Mouse (Mus musculus) liver, adult 2 months (tissue): ENCODE measurements around the gene Bag3. TPM values are rescaled to one million over a fixed set of nuclear protein-coding genes. Genes with fewer than 3 reads are reported as not detected.

Experiments
- DNase-seq: peaks from one replicate; pipeline ENCODE4 v3.0.0-alpha.2; 2011; ENCODE audit warnings: low read depth, low spot score; ENCODE audit errors: extremely low read depth
- H3K27ac ChIP-seq: fragments of 200-500 bp; replicated peaks from 2 replicates; pipeline ENCODE4 v1.5.1; 2012; ENCODE audit warnings: low read depth, mild to moderate bottlenecking, control low read depth, inconsistent platforms, low read length; ENCODE audit not compliant: insufficient read depth
- H3K27me3 ChIP-seq: fragments of 200-500 bp; 2 replicates; pipeline ENCODE4 v1.6.1; 2012; ENCODE audit warnings: mild to moderate bottlenecking, moderate library complexity, low read length, inconsistent platforms; ENCODE audit not compliant: control insufficient read depth, insufficient read depth
- H3K36me3 ChIP-seq: fragments of 200-500 bp; 2 replicates; pipeline ENCODE4 v1.6.1; 2012; ENCODE audit warnings: low read length, inconsistent platforms; ENCODE audit not compliant: control insufficient read depth, insufficient read depth
- H3K4me1 ChIP-seq: fragments of 200-500 bp; 2 replicates; pipeline ENCODE4 v1.6.1; 2011; ENCODE audit warnings: low read length; ENCODE audit not compliant: control insufficient read depth, insufficient read depth
- H3K4me3 ChIP-seq: fragments of 200-500 bp; 2 replicates; pipeline ENCODE4 v1.5.1; 2011; ENCODE audit warnings: low read depth, mild to moderate bottlenecking, control low read depth, low read length, moderate library complexity; ENCODE audit not compliant: insufficient read depth
- H3K79me2 ChIP-seq: fragments of 200-500 bp; 2 replicates; pipeline ENCODE4 v1.6.1; 2012; ENCODE audit warnings: inconsistent platforms, mild to moderate bottlenecking, low read length, moderate library complexity; ENCODE audit not compliant: control insufficient read depth, insufficient read depth
- H3K9ac ChIP-seq: fragments of 200-500 bp; 2 replicates; pipeline ENCODE4 v1.6.1; 2012; ENCODE audit warnings: low read depth, mild to moderate bottlenecking, control low read depth, inconsistent platforms, low read length
- CTCF ChIP-seq: fragments of 200-500 bp; IDR thresholded peaks from 2 replicates; pipeline ENCODE4 v1.5.1; 2011; ENCODE audit warnings: low read depth, low read length, control low read depth
- POLR2A ChIP-seq: fragments of 200-500 bp; IDR thresholded peaks from 2 replicates; pipeline ENCODE4 v1.6.1; 2011; ENCODE audit warnings: low read length, control low read depth; ENCODE audit not compliant: insufficient read depth; ENCODE audit errors: extremely low read depth
- WGBS: fragments of 180-500 bp; shearing (Covaris S2); methylation state at CpG from one replicate; pipeline ENCODE4 v1.1.7; 2018; 5-methylcytosine and 5-hydroxymethylcytosine counted together
- polyA plus RNA-seq: library from polyadenylated mRNA; depleted of rRNA; stranded (reverse); fragments of >200 nt; gene quantifications from 2 replicates; pipeline ENCODE4 v1.2.3, GENCODE M21; 2012; rRNA removed
- total RNA-seq: library from RNA; depleted of rRNA; stranded (reverse); fragments of >200 nt; gene quantifications from 2 replicates; pipeline ENCODE4 v1.2.3, GENCODE M21; 2014; rRNA removed

Gene Bag3
- total RNA-seq (3.4 and 4.7 TPM in 2 replicates), polyA plus RNA-seq (25.8 and 30.3 TPM in 2 replicates)

DNA sequence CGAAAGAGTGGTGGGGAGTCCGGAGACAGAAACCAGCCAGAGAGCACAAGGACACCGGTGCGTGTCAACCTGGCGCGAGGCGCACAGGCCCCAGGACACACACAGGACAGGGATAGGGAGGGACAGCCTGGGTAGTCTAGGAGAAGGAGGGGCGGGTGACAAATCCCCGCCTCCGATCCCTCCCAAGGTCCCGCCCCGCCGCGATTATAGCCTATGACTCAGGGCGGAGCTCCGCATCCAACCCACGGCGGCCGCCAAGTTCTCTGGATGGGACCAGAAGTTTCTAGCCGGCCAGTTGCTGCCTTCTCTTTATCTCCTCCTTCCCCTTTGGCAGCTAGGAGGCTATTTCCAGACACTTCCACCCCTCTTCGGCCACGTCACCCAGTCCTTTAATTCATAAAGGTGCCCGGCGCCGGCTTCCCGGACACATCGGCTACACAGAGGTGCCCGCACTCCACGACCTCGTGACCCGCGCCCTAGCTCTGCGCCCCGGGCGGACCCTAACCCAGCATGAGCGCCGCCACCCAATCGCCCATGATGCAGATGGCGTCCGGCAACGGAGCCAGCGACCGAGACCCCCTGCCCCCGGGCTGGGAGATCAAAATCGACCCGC, at the start of gene Bag3:
Bag3 (plus strand) TSS at position 268 of the 613 bp plus-strand sequence.
- peak; percentile 94 for DNase-seq
- Histone ChIP-seq H3K4me1 (peaks cover 14% of the 10 kb centered on the region; the same call in 1 of the 2 replicates), H3K79me2 (peaks cover 17% of the 10 kb centered on the region), H3K9ac (peak within 1 kb of the TSS; percentile 99), H3K27me3 (no peaks in the 10 kb centered on the region), H3K27ac (peak within 1 kb of the TSS; percentile 99), H3K36me3 (no peaks in the 10 kb centered on the region), H3K4me3 (peak within 1 kb of the TSS; percentile 94)
- under 1% methylated on average over 46 of the region's 46 CpGs for WGBS
- peak; percentile 90 for TF ChIP-seq POLR2A
- TF ChIP-seq CTCF, result no peak

DNA sequence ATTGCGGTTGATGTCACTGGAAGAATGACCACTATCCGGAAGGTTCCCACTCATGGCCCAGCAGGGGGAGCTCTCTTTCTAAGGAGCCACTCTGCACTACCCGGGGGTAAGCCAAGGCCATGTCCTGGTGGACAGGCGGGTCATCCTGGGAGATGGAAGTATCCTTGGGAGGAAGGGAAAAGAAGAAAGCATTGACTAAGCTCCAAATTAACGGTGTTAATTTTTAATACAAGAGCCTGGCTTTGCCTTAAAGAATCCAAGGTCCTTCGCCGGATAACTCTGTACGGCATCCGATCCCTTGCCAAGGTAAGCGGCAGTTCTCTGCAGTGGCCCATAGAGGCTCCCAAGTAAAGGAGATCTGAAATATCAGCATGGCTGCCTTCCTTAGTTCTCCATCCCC, 49.1 kb upstream of the Bag3 start:
- Histone ChIP-seq H3K27me3 (no peaks in the 10 kb centered on the region), H3K27ac (no peak overlapping the region), H3K79me2 (no peaks in the 10 kb centered on the region), H3K4me3 (no peak overlapping the region), H3K9ac (no peak overlapping the region), H3K4me1 (peaks cover 2% of the 10 kb centered on the region), H3K36me3 (no peaks in the 10 kb centered on the region)
- peak; percentile 62 for DNase-seq
- peak; percentile 85 for TF ChIP-seq CTCF
- no peak for TF ChIP-seq POLR2A
- WGBS, result 54% methylated on average over 10 of the region's 10 CpGs

DNA sequence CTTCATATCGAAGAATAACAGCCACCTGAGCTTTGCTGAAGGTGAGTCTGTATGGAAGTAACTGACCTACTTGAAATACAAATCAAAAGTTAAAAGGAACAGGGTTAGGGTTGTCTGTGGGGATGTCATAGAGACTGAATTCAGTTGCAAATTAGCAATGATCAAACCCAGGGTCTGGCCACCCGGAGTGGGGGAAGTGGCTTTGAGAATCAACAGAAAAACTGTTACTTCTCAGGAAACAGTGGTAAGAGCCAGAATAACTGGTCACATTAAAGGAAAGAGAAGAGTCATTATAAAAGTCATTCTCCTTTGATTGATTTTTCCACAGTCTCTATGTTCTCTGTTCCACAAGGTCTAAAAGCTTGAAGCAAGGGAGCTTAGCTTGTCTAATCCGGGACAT, 34.4 kb upstream of the Bag3 start:
- Histone ChIP-seq H3K4me1 (no peaks in the 10 kb centered on the region), H3K4me3 (no peak overlapping the region), H3K9ac (no peak overlapping the region), H3K79me2 (no peaks in the 10 kb centered on the region), H3K27ac (no peak overlapping the region), H3K36me3 (no peaks in the 10 kb centered on the region), H3K27me3 (no peaks in the 10 kb centered on the region)
- DNase-seq, result no peak
- WGBS, result 95% methylated on average over 3 of the region's 3 CpGs
- TF ChIP-seq CTCF (no peak), POLR2A (no peak)

DNA sequence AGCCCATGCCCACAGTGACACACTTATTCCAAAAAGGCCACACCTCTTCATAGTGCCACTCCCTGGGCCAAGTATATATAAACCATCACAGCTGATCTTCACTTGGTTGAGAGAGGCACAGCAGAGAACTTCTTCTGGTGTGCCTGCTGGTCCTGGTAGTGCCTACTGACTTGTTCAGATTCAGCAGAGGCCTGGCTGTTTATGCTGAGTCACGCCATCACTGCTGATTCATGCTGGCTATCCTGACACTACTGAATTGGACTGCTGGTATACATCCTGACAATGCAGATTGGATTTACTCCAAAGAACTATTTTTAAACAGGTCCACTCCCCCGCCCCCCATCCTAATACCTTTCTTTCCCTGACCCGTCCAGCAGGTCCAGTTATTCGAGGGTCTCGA, 28.9 kb upstream of the Bag3 start:
- Histone ChIP-seq H3K4me1 (no peaks in the 10 kb centered on the region), H3K27ac (no peak overlapping the region), H3K36me3 (no peaks in the 10 kb centered on the region), H3K27me3 (no peaks in the 10 kb centered on the region), H3K4me3 (no peak overlapping the region), H3K79me2 (no peaks in the 10 kb centered on the region), H3K9ac (no peak overlapping the region)
- 93% methylated on average over 5 of the region's 5 CpGs for WGBS
- TF ChIP-seq POLR2A, result no peak
- TF ChIP-seq CTCF, result no peak
- no peak for DNase-seq

DNA sequence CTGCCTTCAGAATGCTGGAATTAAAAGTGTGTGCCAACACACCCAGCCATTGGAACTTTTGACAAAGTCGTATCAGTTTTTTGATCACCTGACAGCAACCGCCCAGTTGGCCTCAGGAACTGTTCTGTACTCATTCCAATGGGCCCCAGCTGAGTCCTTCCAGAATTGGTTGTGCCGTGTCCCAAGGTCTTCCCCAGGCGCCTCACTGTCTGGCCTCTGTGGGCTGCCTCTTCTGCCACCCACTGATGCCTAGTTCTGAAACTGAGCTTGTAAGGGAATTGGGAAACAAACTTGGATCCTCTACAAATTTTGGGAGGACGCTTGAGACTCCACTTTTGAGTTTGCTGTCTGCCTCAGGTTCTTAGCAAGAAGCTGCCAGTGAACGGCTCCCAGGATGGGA, 23.6 kb upstream of the Bag3 start:
- WGBS, result 80% methylated on average over 6 of the region's 6 CpGs

GRCm38 (mm10) chr7:128504091-128504490, 19.3 kb upstream of the Bag3 start:
- no peaks in the 10 kb centered on the region for H3K36me3 ChIP-seq
- no peak for TF ChIP-seq POLR2A
- TF ChIP-seq CTCF, result no peak
- no peaks in the 10 kb centered on the region for H3K4me1 ChIP-seq
- H3K4me3 ChIP-seq, result no peak overlapping the region
- no peaks in the 10 kb centered on the region for H3K79me2 ChIP-seq
- WGBS, result 89% methylated on average over 6 of the region's 6 CpGs
- no peak overlapping the region for H3K27ac ChIP-seq
- DNase-seq, result no peak
- H3K9ac ChIP-seq, result no peak overlapping the region
- no peaks in the 10 kb centered on the region for H3K27me3 ChIP-seq

More for the DNA sequence above, 23.6 kb upstream of the Bag3 start:
- Histone ChIP-seq H3K9ac (no peak overlapping the region), H3K27me3 (no peaks in the 10 kb centered on the region), H3K27ac (no peak overlapping the region), H3K4me1 (no peaks in the 10 kb centered on the region), H3K4me3 (no peak overlapping the region), H3K79me2 (no peaks in the 10 kb centered on the region), H3K36me3 (no peaks in the 10 kb centered on the region)
- TF ChIP-seq CTCF (no peak), POLR2A (no peak)
- peak; percentile 80 for DNase-seq
